Mouse (Mus musculus) neural tube, embryonic 11.5 days (tissue): ENCODE results near the gene Mlec. TPM values are rescaled to one million over a fixed set of nuclear protein-coding genes. Genes with fewer than 3 reads are reported as not detected.

Source experiments
- ATAC-seq: fragments of 200-750 bp; cut with Nextera tagmentation; 2 replicates; pipeline ENCODE4 v1.8.0; 2017; ENCODE audit warnings: moderate number of reproducible peaks, mild to moderate bottlenecking, moderate TSS enrichment, moderate library complexity; ENCODE audit not compliant: insufficient read depth, low FRiP score, low TSS enrichment
- DNase-seq: peaks from one replicate; pipeline ENCODE4 v3.0.0-alpha.2; 2015; ENCODE audit warnings: low spot score
- H3K27ac ChIP-seq: fragments of 300-500 bp; sonication (generic); 2 replicates; pipeline ENCODE4 v1.5.1; 2014; ENCODE audit warnings: low read depth, mild to moderate bottlenecking, low read length
- H3K27me3 ChIP-seq: fragments of 300-500 bp; sonication (generic); 2 replicates; pipeline ENCODE4 v1.6.1; 2014; ENCODE audit warnings: mild to moderate bottlenecking, low read length, mixed read lengths; ENCODE audit not compliant: control insufficient read depth, insufficient read depth
- H3K36me3 ChIP-seq: fragments of 300-500 bp; sonication (generic); 2 replicates; pipeline ENCODE4 v1.6.1; 2014; ENCODE audit warnings: mild to moderate bottlenecking, low read length, moderate library complexity, mixed read lengths; ENCODE audit not compliant: control insufficient read depth, insufficient read depth
- H3K4me1 ChIP-seq: fragments of 300-500 bp; sonication (generic); 2 replicates; pipeline ENCODE4 v1.6.1; 2014; ENCODE audit warnings: low read length, mixed read lengths; ENCODE audit not compliant: control insufficient read depth, insufficient read depth
- H3K4me2 ChIP-seq: fragments of 300-500 bp; sonication (generic); 2 replicates; pipeline ENCODE4 v1.6.1; 2014; ENCODE audit warnings: low read depth, mild to moderate bottlenecking, moderate library complexity
- H3K4me3 ChIP-seq: fragments of 300-500 bp; sonication (generic); 2 replicates; pipeline ENCODE4 v1.5.1; 2014; ENCODE audit warnings: low read depth, low read length
- H3K9ac ChIP-seq: fragments of 300-500 bp; sonication (generic); 2 replicates; pipeline ENCODE4 v1.6.1; 2014; ENCODE audit warnings: mild to moderate bottlenecking, low read length
- H3K9me3 ChIP-seq: fragments of 300-500 bp; sonication (generic); 2 replicates; pipeline ENCODE4 v1.6.1; 2016; ENCODE audit warnings: low read length; ENCODE audit not compliant: control insufficient read depth
- WGBS: fragments of 180-500 bp; shearing (Covaris S2); extraction: QIAGEN DNeasy Blood & Tissue Kit; methylation state at CpG from one replicate; pipeline ENCODE4 v1.1.7; 2014; 5-methylcytosine and 5-hydroxymethylcytosine counted together
- polyA plus RNA-seq: library from polyadenylated mRNA; unstranded; fragments of >200 nt; fragmentation: Nextera tagmentation; extraction: Ambion mirVana; gene quantifications from 2 replicates; pipeline ENCODE4 v1.2.1, GENCODE M21; 2014

The Mlec gene
- polyA plus RNA-seq, 1 experiment from 2014 or later: 56.9 TPM

DNA sequence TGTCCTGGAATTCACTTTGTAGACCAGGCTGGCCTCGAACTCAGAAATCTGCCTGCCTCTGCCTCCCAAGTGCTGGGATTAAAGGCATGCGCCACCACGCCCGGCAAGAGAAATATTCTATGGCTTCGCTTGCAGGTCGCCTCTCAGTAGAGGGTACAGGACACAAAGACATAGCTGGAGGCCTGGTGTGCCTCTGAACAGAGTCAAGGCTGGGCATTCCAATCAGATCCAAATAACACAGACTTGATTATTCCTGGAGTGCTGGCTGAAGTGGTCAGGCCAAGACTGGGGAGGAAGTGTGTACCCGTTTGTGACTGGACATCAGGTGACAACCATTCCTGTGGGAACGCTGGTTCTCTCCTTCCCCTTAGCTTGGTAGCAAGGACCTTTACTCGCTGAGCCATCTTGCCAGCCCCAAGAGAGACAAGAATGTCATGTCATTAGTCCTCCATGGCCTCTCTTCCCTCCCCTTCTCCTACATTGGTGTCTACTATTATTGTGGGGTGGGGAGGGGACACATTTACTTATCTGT is 15.7 kb downstream of the Mlec start:
- H3K27me3 ChIP-seq: no peaks in the 10 kb centered on the region
- no peak overlapping the region for H3K4me2 ChIP-seq
- 89% methylated on average over 9 of the region's 9 CpGs for WGBS
- no peak overlapping the region for H3K4me3 ChIP-seq
- no peaks in the 10 kb centered on the region for H3K9me3 ChIP-seq
- H3K9ac ChIP-seq: no peak overlapping the region
- no peak for ATAC-seq
- H3K4me1 ChIP-seq: no peaks in the 10 kb centered on the region
- H3K27ac ChIP-seq: no peak overlapping the region
- DNase-seq: no peak
- peaks cover 3% of the 10 kb centered on the region for H3K36me3 ChIP-seq

GRCm38 (mm10) chr5:115140726-115141125 is 17.3 kb downstream of the Mlec start:
- ATAC-seq (no peak), DNase-seq (no peak)
- Histone ChIP-seq H3K27ac (no peak overlapping the region), H3K36me3 (no peaks in the 10 kb centered on the region), H3K4me2 (no peak overlapping the region), H3K4me3 (no peak overlapping the region), H3K9ac (no peak overlapping the region), H3K9me3 (no peaks in the 10 kb centered on the region), H3K27me3 (no peaks in the 10 kb centered on the region), H3K4me1 (no peaks in the 10 kb centered on the region)
- 72% methylated on average over 3 of the region's 3 CpGs for WGBS

- Histone ChIP-seq H3K36me3 (no peaks in the 10 kb centered on the region), H3K9me3 (no peaks in the 10 kb centered on the region), H3K9ac (no peak overlapping the region), H3K4me1 (no peaks in the 10 kb centered on the region; the same call in 1 of the 2 replicates), H3K27ac (no peak overlapping the region), H3K4me3 (no peak overlapping the region), H3K27me3 (no peaks in the 10 kb centered on the region), H3K4me2 (no peak overlapping the region)
- ATAC-seq: no peak
- no peak for DNase-seq
- WGBS: 68% methylated on average over 4 of the region's 4 CpGs
These were observed 18.9 kb downstream of the Mlec start for GRCm38 (mm10) chr5:115139124-115139523.

GRCm38 (mm10) chr5:115134234-115135165 is 23.5 kb downstream of the Mlec start, which contains the start of gene Unc119b:
Unc119b (minus strand) TSS chr5:115134975.
- Histone ChIP-seq H3K9me3 (no peaks in the 10 kb centered on the region), H3K4me2 (peak within 1 kb of the TSS; percentile 98), H3K9ac (peak within 1 kb of the TSS; percentile 90), H3K27me3 (no peaks in the 10 kb centered on the region), H3K4me3 (peak within 1 kb of the TSS; percentile 98), H3K4me1 (peaks cover 9% of the 10 kb centered on the region), H3K36me3 (peaks cover 2% of the 10 kb centered on the region; the same call in 1 of the 2 replicates), H3K27ac (no peak within 1 kb of the TSS)
- DNase-seq: peak; percentile 92
- under 1% methylated on average over 50 of the region's 81 CpGs for WGBS
- ATAC-seq: peak; percentile 89

DNA sequence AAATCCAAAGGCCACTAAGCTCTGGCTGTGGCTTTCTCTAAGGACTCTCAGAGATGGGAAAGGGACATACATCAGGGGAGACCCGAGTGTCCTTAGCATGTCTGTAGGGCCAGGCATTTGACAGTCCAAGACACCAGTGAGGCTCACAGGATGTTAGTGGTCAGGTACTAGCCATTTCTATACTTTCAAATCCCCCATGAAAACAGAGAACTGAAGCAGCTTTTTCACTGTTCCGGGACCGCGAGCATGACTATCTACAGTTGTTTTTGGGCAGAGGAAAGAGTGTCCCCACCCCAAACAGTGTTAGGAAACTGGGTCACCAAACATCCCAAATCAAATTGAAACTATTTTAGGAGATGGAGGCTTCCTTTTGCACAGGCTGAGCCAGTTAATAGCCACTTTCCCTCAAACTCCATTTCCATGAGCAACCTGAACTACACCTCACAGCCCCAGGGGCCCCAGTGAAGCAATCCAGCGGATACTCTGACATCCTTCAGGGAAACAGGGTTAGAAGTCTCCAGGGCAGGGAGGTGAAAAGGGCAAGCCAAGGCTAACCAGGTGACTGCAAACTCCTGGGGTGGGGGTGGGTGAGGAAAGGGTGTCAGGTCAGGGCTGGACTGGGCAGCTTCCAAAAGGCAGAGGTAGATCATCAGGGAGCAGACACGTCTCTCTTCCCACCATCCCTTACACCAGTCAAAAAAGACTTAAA is 24.5 kb downstream of the Mlec start:
- ATAC-seq (no peak), DNase-seq (no peak)
- H3K36me3 ChIP-seq: peaks cover 4% of the 10 kb centered on the region; the same call in 1 of the 2 replicates
- H3K27me3 ChIP-seq: no peaks in the 10 kb centered on the region
- 64% methylated on average over 6 of the region's 6 CpGs for WGBS
- no peaks in the 10 kb centered on the region for H3K9me3 ChIP-seq
- peaks cover 9% of the 10 kb centered on the region for H3K4me1 ChIP-seq
- peak overlapping the region; percentile 90 for H3K9ac ChIP-seq
- peak overlapping the region; percentile 98 for H3K4me3 ChIP-seq
- H3K4me2 ChIP-seq: peak overlapping the region; percentile 98
- H3K27ac ChIP-seq: no peak overlapping the region

DNA sequence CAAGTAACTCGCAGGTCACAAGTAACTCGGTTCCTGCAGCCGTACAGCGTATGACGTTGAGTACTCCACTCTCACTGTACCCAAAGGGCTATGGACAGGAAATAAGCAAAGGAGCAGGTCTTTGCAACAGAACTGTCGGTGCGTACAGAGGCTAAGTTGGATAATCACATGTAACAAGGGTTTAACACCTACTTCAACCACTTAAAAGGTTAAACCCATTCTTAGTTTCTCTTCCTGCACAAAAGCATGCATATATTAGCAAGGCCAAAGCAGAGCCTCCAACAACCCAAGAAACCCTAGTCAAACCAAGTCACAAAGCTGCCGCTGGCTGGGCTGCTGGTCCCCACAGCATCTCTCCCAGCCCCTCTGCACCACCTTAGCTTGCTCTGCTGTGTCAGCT is 25.5 kb downstream of the Mlec start:
- no peaks in the 10 kb centered on the region for H3K9me3 ChIP-seq

DNA sequence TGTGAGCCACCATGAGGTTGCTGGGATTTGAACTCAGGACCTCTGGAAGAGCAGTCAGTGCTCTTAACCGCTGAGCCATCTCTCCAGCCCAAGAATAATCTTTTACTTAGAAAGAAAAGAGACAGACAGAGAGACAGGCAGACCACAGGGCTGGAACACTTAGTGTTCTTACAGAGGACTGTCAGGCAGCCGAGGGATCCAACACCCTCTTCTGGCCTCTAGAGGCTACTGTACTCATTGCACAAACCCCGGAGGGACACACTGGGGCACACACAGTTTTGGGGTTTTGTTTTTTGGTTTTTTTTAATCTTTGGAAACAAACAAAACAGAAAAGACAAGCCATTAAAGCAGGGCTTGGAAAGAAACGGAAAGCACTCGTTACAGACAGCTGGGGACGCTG is 28.7 kb downstream of the Mlec start:
- H3K4me2 ChIP-seq: no peak overlapping the region
- DNase-seq (no peak), ATAC-seq (no peak)
- no peaks in the 10 kb centered on the region for H3K27me3 ChIP-seq
- 93% methylated on average over 6 of the region's 6 CpGs for WGBS
- H3K9ac ChIP-seq: no peak overlapping the region
- peaks cover 11% of the 10 kb centered on the region for H3K36me3 ChIP-seq
- peaks cover 11% of the 10 kb centered on the region for H3K4me1 ChIP-seq
- H3K4me3 ChIP-seq: no peak overlapping the region
- no peak overlapping the region for H3K27ac ChIP-seq
- no peaks in the 10 kb centered on the region for H3K9me3 ChIP-seq

More for the DNA sequence above, 25.5 kb downstream of the Mlec start:
- no peak overlapping the region for H3K4me2 ChIP-seq
- H3K27me3 ChIP-seq: no peaks in the 10 kb centered on the region
- peaks cover 9% of the 10 kb centered on the region for H3K4me1 ChIP-seq
- DNase-seq (no peak), ATAC-seq (no peak)
- 94% methylated on average over 8 of the region's 8 CpGs for WGBS
- H3K27ac ChIP-seq: no peak overlapping the region
- peaks cover 4% of the 10 kb centered on the region; the same call in 1 of the 2 replicates for H3K36me3 ChIP-seq
- no peak overlapping the region for H3K9ac ChIP-seq
- no peak overlapping the region for H3K4me3 ChIP-seq

- H3K36me3 ChIP-seq: peaks cover 11% of the 10 kb centered on the region
- WGBS: 94% methylated on average over 22 of the region's 22 CpGs
- DNase-seq: no peak
These were observed 30.4 kb downstream of the Mlec start for GRCm38 (mm10) chr5:115127421-115128179.

More at GRCm38 (mm10) chr5:115127421-115128179, 30.4 kb downstream of the Mlec start:
- no peak for ATAC-seq
- Histone ChIP-seq H3K4me3 (no peak overlapping the region), H3K9ac (no peak overlapping the region), H3K9me3 (no peaks in the 10 kb centered on the region), H3K27ac (no peak overlapping the region), H3K4me1 (peaks cover 5% of the 10 kb centered on the region), H3K27me3 (no peaks in the 10 kb centered on the region), H3K4me2 (no peak overlapping the region)
